Mouse (Mus musculus) heart, adult 2 months (tissue): ENCODE data around the gene Coro7.

ENCODE experiments used
- CTCF ChIP-seq: fragments of 200-600 bp; IDR thresholded peaks from 2 replicates; pipeline ENCODE4 v1.8.1; 2022; ENCODE audit warnings: antibody characterized with exemption, mild to moderate bottlenecking, moderate library complexity
- EP300 ChIP-seq: fragments of 200-500 bp; IDR thresholded peaks from 2 replicates; pipeline ENCODE4 v1.6.1; 2011; ENCODE audit warnings: low read depth, low read length, control low read depth; ENCODE audit not compliant: insufficient read depth
- POLR2A ChIP-seq: fragments of 200-500 bp; IDR thresholded peaks from 2 replicates; pipeline ENCODE4 v1.6.1; 2011; ENCODE audit warnings: mild to moderate bottlenecking, low read depth, low read length, control low read depth; ENCODE audit not compliant: insufficient read depth

GRCm38 (mm10) chr16:4665726-4666125 lies 13.9 kb downstream of the Coro7 start:
- no peak for TF ChIP-seq POLR2A
- TF ChIP-seq CTCF, result no peak
- no peak for TF ChIP-seq EP300
